Mouse (Mus musculus) MEL (cell line): ENCODE results near the gene Frmpd4. TPM values are rescaled to one million over a fixed set of nuclear protein-coding genes. Genes with fewer than 3 reads are reported as not detected.

Experiments used
- DNase-seq: peaks from one replicate; pipeline ENCODE4 v3.0.0; 2011; ENCODE audit warnings: low read depth, low spot score
- H3K27ac ChIP-seq: 2 replicates; pipeline ENCODE4 v1.5.1; 2012; ENCODE audit warnings: low read depth, mild to moderate bottlenecking, control low read depth, low read length, moderate library complexity; ENCODE audit not compliant: control insufficient read depth
- H3K27me3 ChIP-seq, 2 experiments: fragments of 150-350 bp in 1 of 2; sonication (generic) in 1 of 2; 2 replicates each; pipeline ENCODE4 v1.6.1; 2012; ENCODE audit warnings: low read length in 2 of 2, mild to moderate bottlenecking in 2 of 2, improper control_type of control experiment in 1 of 2, moderate library complexity in 1 of 2; ENCODE audit not compliant: insufficient read depth in 2 of 2, control insufficient read depth in 1 of 2
- H3K36me3 ChIP-seq, 2 experiments: 2 replicates each; pipeline ENCODE4 v1.6.1; 2012 to 2014; ENCODE audit warnings: low read length in 2 of 2, improper control_type of control experiment in 1 of 2, inconsistent platforms in 1 of 2, mild to moderate bottlenecking in 1 of 2; ENCODE audit not compliant: insufficient read depth in 2 of 2, control insufficient read depth in 1 of 2
- H3K4me1 ChIP-seq, 2 experiments: fragments of 150-350 bp in 1 of 2; sonication (generic) in 1 of 2; 2 replicates each; pipeline ENCODE4 v1.6.1; 2012; ENCODE audit warnings: low read length in 2 of 2, improper control_type of control experiment in 1 of 2, mild to moderate bottlenecking in 1 of 2; ENCODE audit not compliant: insufficient read depth in 2 of 2, control insufficient read depth in 1 of 2
- H3K4me3 ChIP-seq, 2 experiments: fragments of 150-350 bp in 1 of 2; sonication (generic) in 1 of 2; 2 replicates each; pipeline ENCODE4 v1.5.1; 2012; ENCODE audit warnings: low read depth in 2 of 2, low read length in 2 of 2, mild to moderate bottlenecking in 2 of 2, moderate library complexity in 2 of 2, control low read depth in 1 of 2, improper control_type of control experiment in 1 of 2; ENCODE audit not compliant: control insufficient read depth in 1 of 2, insufficient read depth in 1 of 2
- H3K79me2 ChIP-seq: 2 replicates; pipeline ENCODE4 v1.6.1; 2012; ENCODE audit warnings: mild to moderate bottlenecking, low read length, moderate library complexity; ENCODE audit not compliant: control insufficient read depth, poor library complexity, insufficient read depth
- H3K9ac ChIP-seq: 2 replicates; pipeline ENCODE4 v1.6.1; 2012; ENCODE audit warnings: low read depth, mild to moderate bottlenecking, control low read depth, low read length, moderate library complexity; ENCODE audit not compliant: control insufficient read depth, poor library complexity, severe bottlenecking
- H3K9me3 ChIP-seq: fragments of 150-350 bp; sonication (generic); replicated peaks from 2 replicates; pipeline ENCODE4 v1.6.1; 2012; ENCODE audit warnings: mild to moderate bottlenecking, low read length, improper control_type of control experiment, moderate library complexity; ENCODE audit not compliant: insufficient read depth
- CHD1 ChIP-seq: IDR thresholded peaks from 2 replicates; pipeline ENCODE4 v1.6.1; 2012; ENCODE audit warnings: low read depth, mild to moderate bottlenecking, inconsistent platforms, low read length, improper control_type of control experiment
- ELF1 ChIP-seq: IDR thresholded peaks from 2 replicates; pipeline ENCODE4 v1.6.1; 2014; ENCODE audit warnings: low read depth, mild to moderate bottlenecking, inconsistent platforms, low read length, improper control_type of control experiment, moderate library complexity
- EP300 ChIP-seq, 2 experiments: IDR thresholded peaks; 2 replicates each; pipeline ENCODE4 v1.6.1; 2011; ENCODE audit warnings: improper control_type of control experiment in 2 of 2, low read length in 2 of 2, low read depth in 1 of 2, mild to moderate bottlenecking in 1 of 2
- GATA1 ChIP-seq: IDR thresholded peaks from 2 replicates; pipeline ENCODE4 v1.6.1; 2011; ENCODE audit warnings: low read depth, low read length, improper control_type of control experiment
- HCFC1 ChIP-seq: IDR thresholded peaks from 2 replicates; pipeline ENCODE4 v1.6.1; 2012; ENCODE audit warnings: low read depth, mild to moderate bottlenecking, inconsistent platforms, low read length, improper control_type of control experiment, moderate library complexity
- JUND ChIP-seq: IDR thresholded peaks from 2 replicates; pipeline ENCODE4 v1.6.1; 2011; ENCODE audit warnings: low read depth, mild to moderate bottlenecking, improper control_type of control experiment, low read length
- MAFK ChIP-seq: IDR thresholded peaks from 2 replicates; pipeline ENCODE4 v1.6.1; 2011; ENCODE audit warnings: low read depth, mild to moderate bottlenecking, low read length, improper control_type of control experiment, borderline replicate concordance
- MAX ChIP-seq: IDR thresholded peaks from 2 replicates; pipeline ENCODE4 v1.6.1; 2011; ENCODE audit warnings: low read length, improper control_type of control experiment
- MAZ ChIP-seq: IDR thresholded peaks from 2 replicates; pipeline ENCODE4 v1.6.1; 2012; ENCODE audit warnings: low read depth, mild to moderate bottlenecking, inconsistent platforms, low read length, improper control_type of control experiment
- MYB ChIP-seq: IDR thresholded peaks from 2 replicates; pipeline ENCODE4 v1.6.1; 2011; ENCODE audit warnings: mild to moderate bottlenecking, low read depth, low read length, improper control_type of control experiment
- POLR2AphosphoS5 ChIP-seq: IDR thresholded peaks from 2 replicates; pipeline ENCODE4 v1.6.1; 2012; ENCODE audit warnings: low read depth, borderline replicate concordance, mild to moderate bottlenecking, inconsistent platforms, low read length, moderate library complexity, mixed read lengths
- RAD21 ChIP-seq: IDR thresholded peaks from 2 replicates; pipeline ENCODE4 v1.6.1; 2011; ENCODE audit warnings: mild to moderate bottlenecking, low read depth, low read length, improper control_type of control experiment
- RCOR1 ChIP-seq: IDR thresholded peaks from 2 replicates; pipeline ENCODE4 v1.6.1; 2012; ENCODE audit warnings: low read depth, mild to moderate bottlenecking, inconsistent platforms, low read length, improper control_type of control experiment
- SMC3 ChIP-seq: IDR thresholded peaks from 2 replicates; pipeline ENCODE4 v1.6.1; 2011; ENCODE audit warnings: low read depth, low read length, improper control_type of control experiment
- TBP ChIP-seq: IDR thresholded peaks from 2 replicates; pipeline ENCODE4 v1.8.0; 2011; ENCODE audit warnings: low read depth, low read length, improper control_type of control experiment
- UBTF ChIP-seq: IDR thresholded peaks from 2 replicates; pipeline ENCODE4 v1.6.1; 2012; ENCODE audit warnings: low read depth, mild to moderate bottlenecking, inconsistent platforms, low read length, improper control_type of control experiment, moderate library complexity, borderline replicate concordance; ENCODE audit not compliant: insufficient read depth
- USF1 ChIP-seq: IDR thresholded peaks from 2 replicates; pipeline ENCODE4 v1.6.1; 2014; ENCODE audit warnings: low read depth, mild to moderate bottlenecking, inconsistent platforms, low read length, improper control_type of control experiment, moderate library complexity
- USF2 ChIP-seq, 2 experiments: IDR thresholded peaks; 2 replicates each; pipeline ENCODE4 v1.6.1; 2011 to 2012; ENCODE audit warnings: improper control_type of control experiment in 2 of 2, low read length in 2 of 2, borderline replicate concordance in 1 of 2, inconsistent platforms in 1 of 2, low read depth in 1 of 2, mild to moderate bottlenecking in 1 of 2; ENCODE audit not compliant: insufficient read depth in 1 of 2
- polyA plus RNA-seq, 2 experiments: library from polyadenylated mRNA; stranded (reverse) in 1 of 2; unstranded in 1 of 2; fragments of >175 nt in 1 of 2; fragments of >200 nt in 1 of 2; gene quantifications; 2 replicates each; pipeline versions ENCODE4 v1.2.1 to v1.2.4; 2012; ENCODE audit warnings: low replicate concordance in 2 of 2, low read depth in 1 of 2; ENCODE audit not compliant: insufficient read length in 2 of 2, insufficient read depth in 1 of 2, missing spikeins in 1 of 2
- total RNA-seq: library from RNA; depleted of rRNA; stranded (reverse); fragments of 300-350 nt; gene quantifications from 2 replicates; pipeline ENCODE4 v1.2.3, GENCODE M21; 2012

Gene Frmpd4
- total and polyA plus RNA-seq, 3 experiments = 0.11 to 0.77 TPM; not detected in 1

DNA sequence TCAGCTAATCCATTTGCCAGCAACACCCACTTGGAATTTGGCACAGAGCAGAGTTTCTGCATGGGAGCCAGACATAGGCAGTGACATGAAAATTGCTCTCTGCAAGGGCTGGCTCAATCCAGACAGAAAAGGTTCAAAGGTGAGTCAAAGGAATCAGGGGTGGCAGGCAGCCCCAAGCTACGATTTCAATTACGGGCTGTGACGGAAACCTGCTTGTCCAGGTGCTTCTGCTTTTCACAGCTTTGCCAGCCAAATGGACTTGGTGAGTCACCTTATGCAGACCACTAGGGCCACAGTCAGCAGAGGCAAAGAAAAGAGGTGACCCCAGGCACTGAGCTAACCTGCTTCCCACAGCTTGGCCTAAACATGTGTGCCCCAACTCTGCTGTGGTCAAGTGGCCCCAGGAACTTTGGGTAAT lies 857.5 kb downstream of the Frmpd4 start:
- H3K79me2 ChIP-seq = no peaks in the 10 kb centered on the region
- TF ChIP-seq MYB (no peak), HCFC1 (no peak), MAX (no peak), TBP (no peak), ELF1 (no peak), POLR2AphosphoS5 (no peak), MAFK (no peak), RCOR1 (no peak)
- TF ChIP-seq, all 39 proteins: peak for 0
- Histone ChIP-seq H3K27ac (no peak overlapping the region), H3K36me3 (no peaks in the 10 kb centered on the region), H3K9ac (no peak overlapping the region), H3K27me3 (no peaks in the 10 kb centered on the region), H3K4me3 (no peak overlapping the region), H3K9me3 (no peaks in the 10 kb centered on the region), H3K4me1 (no peaks in the 10 kb centered on the region; a peak in 1 of 4 replicates)
- no peak for DNase-seq

DNA sequence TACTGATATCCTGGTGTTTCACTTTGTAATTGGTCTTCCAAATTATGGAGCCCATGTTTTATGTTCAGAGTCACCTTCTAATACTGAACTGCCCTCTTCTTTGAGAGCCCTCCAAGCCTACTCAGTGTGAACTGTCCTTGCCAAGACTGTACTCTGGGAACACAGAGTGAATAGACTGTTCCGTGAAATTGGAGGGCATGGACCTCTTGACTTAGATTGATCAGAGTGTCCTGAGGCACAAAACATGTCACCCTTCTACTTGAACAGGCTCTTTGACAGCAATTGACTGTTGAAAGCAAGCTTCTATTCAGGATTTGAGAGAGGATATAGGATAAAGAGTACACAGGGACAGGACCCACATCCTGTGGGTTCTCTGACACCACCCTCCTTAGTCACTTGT lies 857.9 kb downstream of the Frmpd4 start:
- Histone ChIP-seq H3K36me3 (no peaks in the 10 kb centered on the region), H3K9me3 (no peaks in the 10 kb centered on the region), H3K79me2 (no peaks in the 10 kb centered on the region), H3K27me3 (no peaks in the 10 kb centered on the region), H3K9ac (no peak overlapping the region), H3K4me1 (no peaks in the 10 kb centered on the region; a peak in 1 of 4 replicates), H3K4me3 (no peak overlapping the region), H3K27ac (no peak overlapping the region)
- TF ChIP-seq UBTF = no peak
- TF ChIP-seq USF2 (IDR thresholded peaks at IDR 0.05; ENCODE audit: borderline replicate concordance in 1 of 2, insufficient read depth in 1 of 2, low read depth in 1 of 2, low read length in 2 of 2) = no peak
- no peak for TF ChIP-seq EP300 (IDR thresholded peaks at IDR 0.05; ENCODE audit: low read depth in 1 of 2, low read length in 2 of 2)
- no peak for TF ChIP-seq JUND
- no peak for TF ChIP-seq SMC3
- TF ChIP-seq USF1 = no peak
- TF ChIP-seq CHD1 = no peak
- TF ChIP-seq POLR2AphosphoS5 = no peak
- no peak for TF ChIP-seq MAZ
- no peak for TF ChIP-seq GATA1
- TF ChIP-seq RAD21 = no peak
- DNase-seq = no peak
